Mouse (Mus musculus): ENCODE measurements around the gene B230118H07Rik.

DNA sequence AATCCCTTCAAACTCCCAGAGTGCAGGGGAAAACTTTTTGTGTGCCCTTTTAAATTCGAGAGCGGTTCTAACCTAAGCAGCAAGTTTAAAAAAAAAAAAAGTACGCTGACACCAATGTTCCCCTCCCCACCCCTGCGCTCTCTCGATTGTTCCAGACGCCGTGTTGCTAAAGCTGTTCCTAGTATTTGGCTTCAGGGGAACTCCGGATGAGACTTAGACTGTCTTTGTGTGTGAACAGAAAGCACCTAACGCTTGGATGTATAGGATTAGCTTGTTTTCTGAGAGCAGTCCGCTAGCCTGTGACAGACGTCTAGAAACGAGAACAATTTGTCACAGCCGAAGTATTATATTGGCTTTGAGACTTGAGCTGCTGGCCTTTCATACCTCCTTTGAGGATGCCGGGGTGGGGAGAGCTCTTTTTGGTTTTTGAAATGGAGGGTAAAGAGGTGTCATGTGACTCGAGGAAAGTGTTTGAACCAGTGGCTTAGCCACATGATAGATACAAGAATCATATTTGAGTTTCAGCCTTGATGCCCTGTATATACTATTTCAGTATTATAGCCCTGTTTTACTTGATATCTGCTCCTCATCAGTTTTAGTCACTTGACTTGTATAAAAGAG is 29.9 kb upstream of the B230118H07Rik start:
- TF ChIP-seq CTCF (IDR thresholded peaks at IDR 0.05; ENCODE audit: borderline replicate concordance, insufficient read depth, low read depth, low read length), result no peak
- no peak for TF ChIP-seq POLR2A (IDR thresholded peaks at IDR 0.05; ENCODE audit: borderline replicate concordance, insufficient read depth, low read length)
